Comparison of ENCODE assay signal across 8 mouse cellular contexts in genomic region chr2:129129987-129130545, GRCm38 (mm10). TPM values are rescaled to one million over a fixed set of nuclear protein-coding genes. Genes with fewer than 3 reads are reported as not detected.
A peak's percentile ranks its signal among the peaks of the same experiment; 100 is the strongest.
DNase-seq lines count a peak whose midpoint lies in the region; ATAC-seq and TF ChIP-seq lines count a peak whose summit lies in the region.

No protein-coding gene starts in this region.

- H3K4me2 ChIP-seq in heart, postnatal 0 days (ENCODE audit: low read depth, low read length): peak overlapping the region; percentile 75
- H3K4me2 ChIP-seq in liver, embryonic 11.5 days: peak overlapping the region; percentile 94
- peak overlapping the region; percentile 79 for H3K4me2 ChIP-seq in neural tube, embryonic 12.5 days (replicated peaks)

- H3K9me3 ChIP-seq in heart, postnatal 0 days (replicated peaks; ENCODE audit: control insufficient read depth, low read length): no peaks in the 10 kb centered on the region
- peaks cover 5% of the 10 kb centered on the region; the same call in 1 of the 2 replicates for H3K9me3 ChIP-seq in liver, embryonic 11.5 days (ENCODE audit: control insufficient read depth, low read length)
- H3K9me3 ChIP-seq in neural tube, embryonic 12.5 days: 0 out of 2 replicates have a peak, but pooled peaks cover 8% of the 10 kb centered on the region

- 29% methylated on average over 18 of the region's 18 CpGs for WGBS in heart, postnatal 0 days
- 35% methylated on average over 18 of the region's 18 CpGs for WGBS in liver, embryonic 11.5 days
- WGBS in neural tube, embryonic 12.5 days: 37% methylated on average over 18 of the region's 18 CpGs

- H3K27ac ChIP-seq in heart, postnatal 0 days (ENCODE audit: low read depth): peak overlapping the region; percentile 95
- H3K27ac ChIP-seq in liver, embryonic 11.5 days (ENCODE audit: low read depth, low read length): peak overlapping the region; percentile 86
- peak overlapping the region; percentile 50; the same call in 1 of the 2 replicates for H3K27ac ChIP-seq in neural tube, embryonic 12.5 days

- TF ChIP-seq EP300 in heart, postnatal 0 days (IDR thresholded peaks at IDR 0.05; ENCODE audit: low read depth): no peak; the same call in 1 of the 2 replicates

- H3K36me3 ChIP-seq in heart, postnatal 0 days (replicated peaks; ENCODE audit: control insufficient read depth, insufficient read depth, low read length): peaks cover 21% of the 10 kb centered on the region
- H3K36me3 ChIP-seq in liver, embryonic 11.5 days (ENCODE audit: control insufficient read depth, insufficient read depth, low read length): peaks cover 42% of the 10 kb centered on the region
- peaks cover 41% of the 10 kb centered on the region for H3K36me3 ChIP-seq in neural tube, embryonic 12.5 days

- no peaks in the 10 kb centered on the region for H3K27me3 ChIP-seq in heart, postnatal 0 days (ENCODE audit: control insufficient read depth, insufficient read depth, low read length)
- no peaks in the 10 kb centered on the region for H3K27me3 ChIP-seq in liver, embryonic 11.5 days (replicated peaks; ENCODE audit: control insufficient read depth, insufficient read depth, low read length)
- no peaks in the 10 kb centered on the region for H3K27me3 ChIP-seq in neural tube, embryonic 12.5 days (replicated peaks)

- TF ChIP-seq CTCF in heart, postnatal 0 days (IDR thresholded peaks at IDR 0.05; ENCODE audit: low read depth): no peak

- peak overlapping the region; percentile 70 for H3K9ac ChIP-seq in heart, postnatal 0 days (replicated peaks; ENCODE audit: low read depth, low read length)
- peak overlapping the region; percentile 74 for H3K9ac ChIP-seq in liver, embryonic 11.5 days (ENCODE audit: low read depth, low read length)
- H3K9ac ChIP-seq in neural tube, embryonic 12.5 days: peak overlapping the region; percentile 64

- H3K4me3 ChIP-seq in heart, postnatal 0 days (ENCODE audit: low read depth, low read length): peak overlapping the region; percentile 73
- peak overlapping the region; percentile 64 for H3K4me3 ChIP-seq in liver, embryonic 11.5 days (ENCODE audit: low read depth, low read length)
- peak overlapping the region; percentile 71 for H3K4me3 ChIP-seq in neural tube, embryonic 12.5 days

- DNase-seq in frontal cortex, postnatal 10 days (ENCODE audit: low spot score in 2 of 2): no peak
- DNase-seq in cerebellum, adult 8-10 months: peak; percentile 48
- DNase-seq in heart, postnatal 0 days (ENCODE audit: low spot score): no peak
- DNase-seq in liver, embryonic 11.5 days (ENCODE audit: low spot score): no peak
- DNase-seq in right cerebral cortex, postnatal 14 days: no peak

- ATAC-seq in frontal cortex, adult (ENCODE audit: low TSS enrichment): peak; percentile 10; the same call in 1 of the 2 replicates
- peak; percentile 21 for ATAC-seq in CD4-positive, CD25-positive, alpha-beta regulatory T cell, adult 4 months
- ATAC-seq in heart, postnatal 0 days (ENCODE audit: insufficient read depth, low read depth): peak; percentile 9; the same call in 1 of the 2 replicates
- peak; percentile 44 for ATAC-seq in liver, embryonic 11.5 days (replicated peaks; ENCODE audit: low FRiP score)
- peak; percentile 52 for ATAC-seq in neural tube, embryonic 12.5 days (ENCODE audit: low FRiP score, low read depth)

- peaks cover 10% of the 10 kb centered on the region for H3K4me1 ChIP-seq in heart, postnatal 0 days (ENCODE audit: control insufficient read depth, insufficient read depth)
- H3K4me1 ChIP-seq in liver, embryonic 11.5 days (replicated peaks; ENCODE audit: control insufficient read depth, insufficient read depth, low read length): peaks cover 7% of the 10 kb centered on the region
- peaks cover 14% of the 10 kb centered on the region for H3K4me1 ChIP-seq in neural tube, embryonic 12.5 days

RNA-seq across cellular contexts. Expression of gene Chchd5, which starts 0.6 kb away (rescaled TPM):
- polyA plus RNA-seq in CD4-positive, CD25-positive, alpha-beta regulatory T cell, adult 4 months (2017; shearing (Covaris generic)): 10 to 100 TPM; 31.0 to 40.3 TPM
- 9.9 and 19.4 TPM in 2 replicates for total RNA-seq in heart, postnatal 0 days (2014; rRNA removed; ENCODE audit: low replicate concordance)
- polyA plus RNA-seq in heart, postnatal 0 days (2015; fragmentation: Nextera tagmentation; extraction: Ambion mirVana): 17.6 and 19.9 TPM in 2 replicates
- polyA plus RNA-seq in liver, embryonic 11.5 days (2014; fragmentation: Nextera tagmentation; extraction: Ambion mirVana): 18.6 and 19.5 TPM in 2 replicates
- 22.4 and 25.9 TPM in 2 replicates for polyA plus RNA-seq in neural tube, embryonic 12.5 days (2016; fragmentation: Nextera tagmentation; extraction: Ambion mirVana)

RNA-seq across cellular contexts. Expression of gene Polr1b, which starts 29.3 kb away (rescaled TPM):
- polyA plus RNA-seq in CD4-positive, CD25-positive, alpha-beta regulatory T cell, adult 4 months (2017; shearing (Covaris generic)): 10 to 100 TPM; 16.3 to 32.3 TPM
- 13.6 and 15.8 TPM in 2 replicates for total RNA-seq in heart, postnatal 0 days (2014; rRNA removed; ENCODE audit: low replicate concordance)
- polyA plus RNA-seq in heart, postnatal 0 days (2015; fragmentation: Nextera tagmentation; extraction: Ambion mirVana): 6.8 and 7.6 TPM in 2 replicates
- polyA plus RNA-seq in liver, embryonic 11.5 days (2014; fragmentation: Nextera tagmentation; extraction: Ambion mirVana): 52.5 and 52.7 TPM in 2 replicates
- 22.5 and 24.4 TPM in 2 replicates for polyA plus RNA-seq in neural tube, embryonic 12.5 days (2016; fragmentation: Nextera tagmentation; extraction: Ambion mirVana)
